Mouse (Mus musculus) kidney, embryonic 15.5 days (tissue): ENCODE results near the gene Dennd1a. TPM values are rescaled to one million over a fixed set of nuclear protein-coding genes. Genes with fewer than 3 reads are reported as not detected.
A peak's percentile ranks its signal among the peaks of the same experiment; 100 is the strongest.

ENCODE experiments used
- ATAC-seq: fragments of 200-750 bp; cut with Nextera tagmentation; replicated peaks from 2 replicates; pipeline ENCODE4 v1.8.0; 2017; ENCODE audit warnings: moderate TSS enrichment; ENCODE audit not compliant: low FRiP score
- H3K27ac ChIP-seq: fragments of 300-500 bp; sonication (generic); 2 replicates; pipeline ENCODE4 v1.5.1; 2015; ENCODE audit warnings: mild to moderate bottlenecking, inconsistent platforms
- H3K27me3 ChIP-seq: fragments of 300-500 bp; sonication (generic); 2 replicates; pipeline ENCODE4 v1.6.1; 2015; ENCODE audit warnings: inconsistent platforms
- H3K36me3 ChIP-seq: fragments of 300-500 bp; sonication (generic); 2 replicates; pipeline ENCODE4 v1.6.1; 2015; ENCODE audit warnings: inconsistent platforms
- H3K4me1 ChIP-seq: fragments of 300-500 bp; sonication (generic); 2 replicates; pipeline ENCODE4 v1.6.1; 2015; ENCODE audit warnings: inconsistent platforms
- H3K4me2 ChIP-seq: fragments of 300-500 bp; sonication (generic); 2 replicates; pipeline ENCODE4 v1.6.1; 2015; ENCODE audit warnings: moderate library complexity, mild to moderate bottlenecking, inconsistent platforms
- H3K4me3 ChIP-seq: fragments of 300-500 bp; sonication (generic); replicated peaks from 2 replicates; pipeline ENCODE4 v1.5.1; 2015; ENCODE audit warnings: mild to moderate bottlenecking, inconsistent platforms
- H3K9ac ChIP-seq: fragments of 300-500 bp; sonication (generic); 2 replicates; pipeline ENCODE4 v1.6.1; 2015; ENCODE audit warnings: mild to moderate bottlenecking, inconsistent platforms
- H3K9me3 ChIP-seq: fragments of 300-500 bp; sonication (generic); replicated peaks from 2 replicates; pipeline ENCODE4 v1.6.1; 2016; ENCODE audit warnings: inconsistent platforms
- WGBS: fragments of 180-500 bp; shearing (Covaris S2); methylation state at CpG from one replicate; pipeline ENCODE4 v1.1.7; 2015; ENCODE audit warnings: mixed read lengths; 5-methylcytosine and 5-hydroxymethylcytosine counted together
- polyA plus RNA-seq: library from polyadenylated mRNA; unstranded; fragments of >200 nt; fragmentation: Nextera tagmentation; extraction: Ambion mirVana; gene quantifications from 2 replicates; pipeline ENCODE4 v1.2.1, GENCODE M21; 2015

The Dennd1a gene
- polyA plus RNA-seq, 1 experiment from 2014 or later = 16.2 TPM

- 66% methylated on average over 4 of the region's 4 CpGs for WGBS
- H3K27me3 ChIP-seq = no peaks in the 10 kb centered on the region
- peaks cover 5% of the 10 kb centered on the region for H3K4me1 ChIP-seq
- 0 out of 2 replicates have a peak, but pooled peaks have one; percentile 49 for ATAC-seq
- H3K4me3 ChIP-seq = no peak overlapping the region
- H3K4me2 ChIP-seq = no peak overlapping the region
- no peak overlapping the region for H3K9ac ChIP-seq
- H3K36me3 ChIP-seq = no peaks in the 10 kb centered on the region
- no peaks in the 10 kb centered on the region for H3K9me3 ChIP-seq
- no peak overlapping the region for H3K27ac ChIP-seq
Observed at GRCm38 (mm10) chr2:37879697-37880096, 407.5 kb downstream of the Dennd1a start.

- WGBS = 73% methylated on average over 4 of the region's 4 CpGs
- Histone ChIP-seq H3K9me3 (no peaks in the 10 kb centered on the region), H3K4me2 (no peak overlapping the region), H3K27ac (no peak overlapping the region), H3K27me3 (no peaks in the 10 kb centered on the region), H3K4me3 (no peak overlapping the region), H3K4me1 (no peaks in the 10 kb centered on the region), H3K36me3 (no peaks in the 10 kb centered on the region), H3K9ac (no peak overlapping the region)
- ATAC-seq = no peak
Observed at GRCm38 (mm10) chr2:37872791-37873190, 414.4 kb downstream of the Dennd1a start.

- no peak overlapping the region for H3K9ac ChIP-seq
- H3K27ac ChIP-seq = no peak overlapping the region
- no peaks in the 10 kb centered on the region for H3K4me1 ChIP-seq
- no peaks in the 10 kb centered on the region for H3K9me3 ChIP-seq
- ATAC-seq = no peak
- no peak overlapping the region for H3K4me2 ChIP-seq
- WGBS = 42% methylated on average over 6 of the region's 6 CpGs
- H3K27me3 ChIP-seq = no peaks in the 10 kb centered on the region
- H3K4me3 ChIP-seq = no peak overlapping the region
- no peaks in the 10 kb centered on the region for H3K36me3 ChIP-seq
Observed at GRCm38 (mm10) chr2:37869628-37870027, 417.6 kb downstream of the Dennd1a start.

- H3K9me3 ChIP-seq = no peaks in the 10 kb centered on the region
- no peak overlapping the region for H3K27ac ChIP-seq
- H3K27me3 ChIP-seq = no peaks in the 10 kb centered on the region
- H3K4me2 ChIP-seq = no peak overlapping the region
- WGBS = 73% methylated on average over 5 of the region's 5 CpGs
- ATAC-seq = no peak
- H3K4me1 ChIP-seq = no peaks in the 10 kb centered on the region
- H3K4me3 ChIP-seq = no peak overlapping the region
- H3K36me3 ChIP-seq = no peaks in the 10 kb centered on the region
- no peak overlapping the region for H3K9ac ChIP-seq
Observed at GRCm38 (mm10) chr2:37867387-37867786, 419.8 kb downstream of the Dennd1a start.

- ATAC-seq = no peak
- Histone ChIP-seq H3K9ac (no peak overlapping the region), H3K27me3 (no peaks in the 10 kb centered on the region), H3K4me2 (no peak overlapping the region), H3K4me3 (no peak overlapping the region), H3K27ac (no peak overlapping the region), H3K36me3 (no peaks in the 10 kb centered on the region), H3K4me1 (peaks cover 17% of the 10 kb centered on the region), H3K9me3 (no peaks in the 10 kb centered on the region)
- 89% methylated on average over 1 of the region's 1 CpGs for WGBS
Observed at GRCm38 (mm10) chr2:37857472-37857871, 429.7 kb downstream of the Dennd1a start.

- 55% methylated on average over 3 of the region's 3 CpGs for WGBS
- Histone ChIP-seq H3K36me3 (no peaks in the 10 kb centered on the region), H3K4me1 (peaks cover 17% of the 10 kb centered on the region), H3K27ac (no peak overlapping the region), H3K27me3 (no peaks in the 10 kb centered on the region), H3K4me2 (no peak overlapping the region), H3K9ac (no peak overlapping the region), H3K4me3 (no peak overlapping the region), H3K9me3 (no peaks in the 10 kb centered on the region)
- ATAC-seq = no peak
Observed at GRCm38 (mm10) chr2:37856955-37857354, 430.2 kb downstream of the Dennd1a start.

GRCm38 (mm10) chr2:37855226-37855625 is 432.0 kb downstream of the Dennd1a start:
- Histone ChIP-seq H3K4me3 (no peak overlapping the region), H3K4me2 (no peak overlapping the region), H3K4me1 (peaks cover 20% of the 10 kb centered on the region), H3K36me3 (no peaks in the 10 kb centered on the region), H3K27ac (no peak overlapping the region), H3K27me3 (no peaks in the 10 kb centered on the region), H3K9me3 (no peaks in the 10 kb centered on the region), H3K9ac (no peak overlapping the region)
- 57% methylated on average over 2 of the region's 2 CpGs for WGBS
- ATAC-seq = no peak

- Histone ChIP-seq H3K36me3 (no peaks in the 10 kb centered on the region), H3K9ac (no peak overlapping the region), H3K27me3 (no peaks in the 10 kb centered on the region), H3K27ac (peak overlapping the region; percentile 41; the same call in 1 of the 2 replicates), H3K4me1 (peaks cover 20% of the 10 kb centered on the region), H3K9me3 (no peaks in the 10 kb centered on the region), H3K4me3 (no peak overlapping the region), H3K4me2 (no peak overlapping the region)
- peak; percentile 80 for ATAC-seq
- WGBS = 5% methylated on average over 1 of the region's 1 CpGs
Observed at GRCm38 (mm10) chr2:37853878-37854435, 433.2 kb downstream of the Dennd1a start.

- Histone ChIP-seq H3K27me3 (no peaks in the 10 kb centered on the region), H3K4me3 (no peak overlapping the region), H3K9me3 (no peaks in the 10 kb centered on the region), H3K27ac (no peak overlapping the region), H3K36me3 (no peaks in the 10 kb centered on the region), H3K9ac (no peak overlapping the region), H3K4me1 (peaks cover 20% of the 10 kb centered on the region), H3K4me2 (no peak overlapping the region)
- 79% methylated on average over 1 of the region's 1 CpGs for WGBS
- ATAC-seq = no peak
Observed at GRCm38 (mm10) chr2:37850626-37851025, 436.6 kb downstream of the Dennd1a start.

- no peak overlapping the region for H3K9ac ChIP-seq
- no peak overlapping the region for H3K4me2 ChIP-seq
- no peak for ATAC-seq
- no peaks in the 10 kb centered on the region for H3K36me3 ChIP-seq
- peaks cover 15% of the 10 kb centered on the region for H3K4me1 ChIP-seq
- no peaks in the 10 kb centered on the region for H3K27me3 ChIP-seq
- H3K4me3 ChIP-seq = no peak overlapping the region
- WGBS = 81% methylated on average over 3 of the region's 3 CpGs
- H3K9me3 ChIP-seq = no peaks in the 10 kb centered on the region
- H3K27ac ChIP-seq = no peak overlapping the region
Observed at GRCm38 (mm10) chr2:37849357-37849756, 437.8 kb downstream of the Dennd1a start.

- no peak overlapping the region for H3K9ac ChIP-seq
- ATAC-seq = 0 out of 2 replicates have a peak, but pooled peaks have one; percentile 55
- WGBS = 37% methylated on average over 4 of the region's 4 CpGs
Observed at GRCm38 (mm10) chr2:37842719-37843118, 444.5 kb downstream of the Dennd1a start.

GRCm38 (mm10) chr2:37842151-37842569 is 445.0 kb downstream of the Dennd1a start:
- peak overlapping the region; percentile 56 for H3K27ac ChIP-seq
- H3K36me3 ChIP-seq = no peaks in the 10 kb centered on the region
- H3K4me3 ChIP-seq = no peak overlapping the region
- no peaks in the 10 kb centered on the region for H3K27me3 ChIP-seq
- H3K4me2 ChIP-seq = no peak overlapping the region
- H3K4me1 ChIP-seq = peaks cover 21% of the 10 kb centered on the region
- no peaks in the 10 kb centered on the region for H3K9me3 ChIP-seq
- ATAC-seq = peak; percentile 63
- WGBS = 13% methylated on average over 7 of the region's 7 CpGs
- H3K9ac ChIP-seq = no peak overlapping the region

More at GRCm38 (mm10) chr2:37842719-37843118, 444.5 kb downstream of the Dennd1a start:
- Histone ChIP-seq H3K9me3 (no peaks in the 10 kb centered on the region), H3K27ac (peak overlapping the region; percentile 56; the same call in 1 of the 2 replicates), H3K4me1 (peaks cover 21% of the 10 kb centered on the region), H3K36me3 (no peaks in the 10 kb centered on the region), H3K4me2 (no peak overlapping the region), H3K27me3 (no peaks in the 10 kb centered on the region), H3K4me3 (no peak overlapping the region)

GRCm38 (mm10) chr2:37839922-37840321 is 447.3 kb downstream of the Dennd1a start:
- Histone ChIP-seq H3K36me3 (no peaks in the 10 kb centered on the region), H3K9me3 (no peaks in the 10 kb centered on the region), H3K4me1 (peaks cover 21% of the 10 kb centered on the region), H3K27ac (no peak overlapping the region; the same call in 1 of the 2 replicates), H3K9ac (no peak overlapping the region), H3K27me3 (no peaks in the 10 kb centered on the region), H3K4me2 (no peak overlapping the region), H3K4me3 (no peak overlapping the region)
- 0 out of 2 replicates have a peak, but pooled peaks have one; percentile 50 for ATAC-seq
